Mouse (Mus musculus) lung, postnatal 0 days (tissue): Measurements from ENCODE around the gene Tnfrsf21.

ENCODE experiments used
- CTCF ChIP-seq: IDR thresholded peaks from 2 replicates; pipeline ENCODE4 v1.5.1; 2016; ENCODE audit warnings: antibody characterized with exemption, mild to moderate bottlenecking
- EP300 ChIP-seq: IDR thresholded peaks from 2 replicates; pipeline ENCODE4 v1.6.1; 2016; ENCODE audit warnings: antibody characterized with exemption, mild to moderate bottlenecking, control low read depth

- TF ChIP-seq EP300 (no peak), CTCF (no peak)
These were observed 19.9 kb downstream of the Tnfrsf21 start for GRCm38 (mm10) chr17:43036058-43036757.
